Mouse (Mus musculus) embryo, embryonic 11.5 days (tissue): ENCODE data around the gene Papss2.
A peak's percentile ranks its signal among the peaks of the same experiment; 100 is the strongest.

Experiments
- DNase-seq: peaks from one replicate; pipeline ENCODE4 v3.0.0-alpha.2; 2012; ENCODE audit warnings: low read depth, low spot score

Papss2 gene

DNA sequence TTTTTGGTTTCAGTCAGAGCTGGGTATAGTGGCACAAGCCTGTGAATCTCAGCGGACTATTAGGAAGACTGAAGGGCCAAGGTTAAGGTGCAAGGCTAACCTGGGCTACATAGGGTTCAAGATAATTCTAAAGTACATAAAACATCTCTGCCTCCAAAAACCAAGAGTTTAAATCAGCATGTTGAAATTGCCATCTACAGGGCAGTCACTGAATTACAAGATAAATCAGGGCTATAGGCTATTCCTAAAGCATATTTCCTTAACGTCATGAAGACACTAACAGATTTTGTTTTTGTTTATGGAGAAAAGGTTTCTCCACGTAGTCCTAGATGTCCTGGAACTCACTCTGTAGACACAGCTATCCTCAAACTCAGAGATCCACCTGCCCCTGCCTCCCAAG, 114.7 kb downstream of the Papss2 start:
- no peak for DNase-seq

DNA sequence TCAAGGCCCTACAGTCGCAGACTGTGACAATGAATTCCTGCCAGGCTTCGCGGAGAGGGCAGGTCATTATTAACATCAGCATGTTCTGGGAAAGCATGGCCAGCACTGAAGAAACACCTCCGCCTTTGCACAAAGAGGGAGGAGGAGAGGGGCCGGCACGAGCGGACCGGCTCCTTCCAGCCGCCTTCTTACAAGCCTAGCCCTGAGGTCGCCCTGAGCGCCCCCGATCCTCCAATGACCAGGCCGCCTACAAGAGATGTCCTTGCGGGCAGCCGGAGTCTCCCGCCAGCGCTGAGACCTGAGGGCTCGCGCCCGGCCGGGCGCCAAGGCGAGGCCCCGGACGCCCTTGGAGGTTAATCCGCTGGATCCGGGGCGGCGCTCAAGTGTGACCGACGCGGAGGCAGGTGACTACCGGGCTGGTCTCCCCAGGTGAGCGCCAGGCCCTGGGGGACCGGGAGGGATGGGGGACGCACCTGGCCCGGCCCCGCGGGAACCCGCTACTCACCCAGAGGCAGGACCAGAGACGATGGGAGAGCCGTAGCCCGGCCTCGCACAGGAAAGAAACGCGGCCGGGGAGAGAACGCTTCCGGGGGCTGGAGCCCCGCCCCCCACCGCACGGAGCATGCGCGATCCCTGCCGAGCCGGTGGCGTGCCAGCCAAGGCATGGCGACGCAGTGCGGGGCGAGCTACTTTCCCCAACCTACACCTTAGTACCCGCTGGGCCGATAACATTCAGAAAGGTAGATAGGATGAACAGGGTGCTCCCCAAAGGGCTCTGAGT, 116.4 kb downstream of the Papss2 start:
- DNase-seq = peak; percentile 76

DNA sequence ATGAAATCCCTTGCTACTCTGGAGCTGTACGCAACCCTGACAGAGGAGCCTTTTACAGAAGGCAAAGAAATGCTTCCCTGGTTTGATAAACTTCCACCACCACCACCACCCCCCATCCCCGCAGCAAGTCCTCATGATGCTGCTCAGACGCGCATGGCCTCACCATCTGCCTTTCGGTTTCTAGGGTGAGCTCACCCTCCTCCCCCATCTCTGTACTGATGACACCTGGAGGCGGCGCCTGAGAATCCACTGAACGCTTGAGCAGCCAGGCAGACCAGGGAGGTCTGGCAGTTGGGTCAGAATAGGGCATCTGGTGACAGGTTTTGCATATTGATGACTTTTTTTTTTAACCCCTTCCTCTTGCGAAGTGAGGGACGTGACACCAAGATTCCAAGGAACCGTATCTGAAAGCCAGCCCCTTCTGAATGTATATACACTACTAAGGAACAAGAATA, 117.0 kb downstream of the Papss2 start:
- peak; percentile 59 for DNase-seq

DNA sequence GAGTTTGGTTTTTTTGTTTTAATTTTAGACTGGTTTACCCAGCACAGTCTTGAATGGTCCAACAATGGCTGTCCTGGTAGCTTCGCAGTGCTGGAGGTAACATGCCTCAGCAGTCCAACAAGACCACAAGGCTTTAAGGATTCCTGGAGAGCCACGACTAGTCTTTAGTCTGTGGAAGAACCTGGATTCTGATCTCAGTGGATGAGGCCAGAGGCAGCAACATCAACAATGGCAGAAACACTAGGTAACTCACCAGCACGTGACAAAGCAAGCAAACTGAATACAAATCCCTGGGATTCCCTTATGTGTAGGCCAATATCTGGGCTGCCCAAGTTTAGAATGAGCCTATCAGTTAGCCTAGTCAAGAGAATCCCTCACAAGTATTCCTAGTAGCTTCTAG, 117.9 kb downstream of the Papss2 start:
- DNase-seq = no peak

DNA sequence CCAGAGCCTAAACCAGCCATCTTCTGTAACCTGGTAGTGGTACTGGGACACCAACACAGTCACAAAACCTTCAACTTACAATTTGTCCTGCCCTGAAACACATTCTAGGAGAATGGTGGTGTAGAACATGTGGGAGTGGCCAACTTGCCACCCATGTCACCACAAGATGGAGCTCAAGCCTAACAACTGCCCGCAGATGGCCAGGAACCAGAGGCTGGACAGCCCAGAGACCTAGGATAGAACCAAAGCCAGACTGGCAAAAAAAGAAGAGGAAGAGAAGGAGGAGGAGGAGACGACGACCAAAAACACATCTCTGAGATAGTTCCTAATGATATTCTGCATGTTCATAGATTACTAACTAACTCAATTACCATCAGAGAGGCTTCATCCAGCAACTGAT, 119.6 kb downstream of the Papss2 start:
- DNase-seq = peak; percentile 60

DNA sequence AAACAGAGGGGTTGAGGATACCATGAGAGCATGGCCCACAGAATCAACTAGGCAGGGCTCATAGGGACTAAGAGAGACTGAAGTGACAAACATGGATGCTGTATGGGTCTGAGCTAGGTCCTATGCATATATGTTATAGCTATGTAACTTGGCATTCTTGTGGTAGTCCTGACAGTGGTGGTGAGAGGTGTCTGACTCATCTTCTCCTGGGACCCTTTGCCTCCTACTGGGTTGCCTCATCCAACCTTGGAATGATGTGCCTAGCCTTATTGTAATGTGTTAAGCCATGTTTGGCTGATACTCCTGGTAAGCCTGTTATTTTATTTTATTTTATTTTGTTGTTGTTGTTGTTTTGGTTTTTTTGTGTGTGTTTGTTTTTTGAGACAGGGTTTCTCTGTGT, 120.1 kb downstream of the Papss2 start:
- DNase-seq = no peak
